Mouse (Mus musculus) kidney, adult 2 months (tissue): ENCODE measurements around the gene Lelp1.

Source experiments
- CTCF ChIP-seq: fragments of 200-500 bp; conservative IDR thresholded peaks from 2 replicates; pipeline ENCODE4 v1.5.1; 2011; ENCODE audit warnings: low read depth, mild to moderate bottlenecking, control low read depth, low read length, moderate library complexity, mixed read lengths; ENCODE audit not compliant: insufficient read depth, insufficient read length
- POLR2A ChIP-seq: fragments of 200-500 bp; IDR thresholded peaks from one replicate; pipeline ENCODE4 v1.6.1; 2011; ENCODE audit warnings: low read depth, low read length, control low read depth

DNA sequence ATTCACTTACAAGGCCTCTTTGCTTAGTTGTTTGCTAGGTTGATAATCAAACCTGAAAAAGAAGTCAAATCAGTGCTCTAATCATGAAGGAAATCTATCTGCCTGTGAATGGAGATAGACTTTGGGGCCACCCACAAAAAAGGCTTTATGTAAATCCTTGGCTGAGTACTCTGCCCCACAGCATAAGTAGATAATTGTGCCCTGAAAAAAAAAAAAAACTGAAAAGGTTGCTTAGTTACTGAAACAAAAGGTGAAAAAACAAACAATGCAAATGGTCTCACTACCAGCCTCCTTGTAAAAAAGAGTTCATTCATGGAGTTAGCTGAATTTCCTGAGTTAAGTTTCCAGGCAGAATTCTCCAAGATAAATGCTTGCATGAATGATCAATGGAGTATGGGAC is 31.8 kb downstream of the Lelp1 start:
- TF ChIP-seq POLR2A (no peak), CTCF (no peak)
